ENCODE assay signal across 11 mouse cellular contexts in the genomic region with DNA sequence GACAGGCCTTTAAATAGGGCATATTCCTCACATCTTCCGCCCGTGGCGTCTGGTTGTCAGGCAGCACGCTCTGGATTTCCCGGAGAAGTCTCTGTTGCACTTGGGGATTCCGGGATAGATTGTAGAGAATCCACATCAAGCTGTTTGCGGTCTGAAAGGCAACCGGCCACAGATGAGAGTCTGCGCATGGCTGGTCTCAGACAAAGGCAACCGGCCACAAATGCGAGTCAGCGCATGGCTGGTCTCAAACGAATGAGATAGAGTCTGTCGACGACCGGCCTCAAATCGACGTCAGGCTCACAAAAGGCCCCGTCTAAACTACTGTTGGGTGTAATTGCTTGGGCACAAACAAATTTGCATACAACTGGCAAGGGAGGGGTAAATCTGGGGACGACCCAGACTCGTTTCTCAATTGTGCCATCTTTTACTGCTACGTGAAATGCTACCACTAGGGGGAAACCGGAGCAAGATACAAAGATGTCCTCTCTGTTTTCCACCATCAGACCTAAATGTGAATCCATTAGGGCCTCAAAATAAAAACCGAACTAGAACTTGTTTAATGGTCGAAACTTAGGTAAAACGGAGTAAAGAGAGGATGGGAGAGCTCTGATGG. TPM values are rescaled to one million over a fixed set of nuclear protein-coding genes. Genes with fewer than 3 reads are reported as not detected.
DNase-seq lines count a peak whose midpoint lies in the region; ATAC-seq lines count a peak whose summit lies in the region.
"Had no signal": no experiment of that assay in that cellular context is flagged by ENCODE, and none has a peak within 500 bp of the region (broad histone marks: within the 10 kb centered on the region; RNA-seq: fewer than 3 reads in every experiment).

No protein-coding gene starts in this region.

- ATAC-seq in frontal cortex, adult (ENCODE audit: low TSS enrichment) = peak; percentile 57; the same call in 1 of the 2 replicates
- ATAC-seq in CD4-positive, CD25-positive, alpha-beta regulatory T cell, adult 4 months = peak; percentile 58
- no peak for ATAC-seq in forebrain, embryonic 15.5 days (replicated peaks)
- no peak for ATAC-seq in midbrain, embryonic 13.5 days
- no peak for ATAC-seq in erythroid progenitor cell, adult 5-6 weeks (replicated peaks; ENCODE audit: low FRiP score, poor library complexity, severe bottlenecking)

- 0 out of 2 replicates have a peak, but pooled peaks cover 3% of the 10 kb centered on the region for H3K4me1 ChIP-seq in forebrain, embryonic 15.5 days
- H3K4me1 ChIP-seq in midbrain, embryonic 13.5 days (replicated peaks) = peaks cover 5% of the 10 kb centered on the region; the same call in 1 of the 2 replicates

- H3K9me3 ChIP-seq in forebrain, embryonic 15.5 days = no peaks in the 10 kb centered on the region
- no peaks in the 10 kb centered on the region for H3K9me3 ChIP-seq in midbrain, embryonic 13.5 days

- 0 out of 2 replicates have a peak overlapping the region, but pooled peaks have one; percentile 7 for H3K4me2 ChIP-seq in forebrain, embryonic 15.5 days (replicated peaks)
- H3K4me2 ChIP-seq in midbrain, embryonic 13.5 days (replicated peaks) = peak overlapping the region; percentile 0; the same call in 1 of the 2 replicates

- 46% methylated on average over 26 of the region's 26 CpGs for WGBS in forebrain, embryonic 15.5 days
- 43% methylated on average over 26 of the region's 26 CpGs for WGBS in midbrain, embryonic 13.5 days

- H3K36me3 ChIP-seq in forebrain, embryonic 15.5 days = no peaks in the 10 kb centered on the region
- no peaks in the 10 kb centered on the region for H3K36me3 ChIP-seq in midbrain, embryonic 13.5 days

- H3K27ac ChIP-seq in forebrain, embryonic 15.5 days (replicated peaks) = no peak overlapping the region
- no peak overlapping the region for H3K27ac ChIP-seq in midbrain, embryonic 13.5 days

- H3K9ac ChIP-seq in forebrain, embryonic 15.5 days (replicated peaks) = no peak overlapping the region
- H3K9ac ChIP-seq in midbrain, embryonic 13.5 days (replicated peaks) = no peak overlapping the region

- no peak for DNase-seq in frontal cortex, postnatal 36 days (ENCODE audit: low spot score in 2 of 2)
- no peak for DNase-seq in kidney, adult 8-10 months
- DNase-seq in layer of hippocampus, adult 18-20 months (ENCODE audit: low spot score in 2 of 2) = no peak

- no peak overlapping the region for H3K4me3 ChIP-seq in forebrain, embryonic 15.5 days
- no peak overlapping the region for H3K4me3 ChIP-seq in midbrain, embryonic 13.5 days (replicated peaks)
- H3K4me3 ChIP-seq: erythroblast, embryonic 14.5 days had no signal

- peaks cover 8% of the 10 kb centered on the region; the same call in 1 of the 2 replicates for H3K27me3 ChIP-seq in forebrain, embryonic 15.5 days
- peaks cover 10% of the 10 kb centered on the region for H3K27me3 ChIP-seq in midbrain, embryonic 13.5 days

RNA-seq across cellular contexts. Expression of gene Pfdn4, which starts 8.2 kb away (rescaled TPM):
- 10 to 100 TPM; 40.0 to 52.4 TPM for polyA plus RNA-seq in CD4-positive, CD25-positive, alpha-beta regulatory T cell, adult 4 months (2017; shearing (Covaris generic))
- polyA plus RNA-seq in forebrain, embryonic 15.5 days (2015; fragmentation: Nextera tagmentation; extraction: Ambion mirVana) = 124 and 126 TPM in 2 replicates
- 127 and 147 TPM in 2 replicates for polyA plus RNA-seq in midbrain, embryonic 13.5 days (2015; fragmentation: Nextera tagmentation; extraction: Ambion mirVana)
- 11.5 and 18.9 TPM in 2 replicates for total RNA-seq in erythroid progenitor cell, adult 5-6 weeks (2015; ENCODE audit: low replicate concordance)
- 19.9 and 25.6 TPM in 2 replicates for total RNA-seq in erythroid progenitor cell, adult 5-6 weeks (2017; ENCODE audit: low replicate concordance)
- total RNA-seq in layer of hippocampus, adult 18-20 months (2021) = 10 to 100 TPM; 25.9 to 29.2 TPM

RNA-seq across cellular contexts. Expression of gene Cyp24a1, which starts 8.9 kb away (rescaled TPM):
- not detected for polyA plus RNA-seq in CD4-positive, CD25-positive, alpha-beta regulatory T cell, adult 4 months (2017; shearing (Covaris generic))
- 0.05 and 0.10 TPM in 2 replicates for polyA plus RNA-seq in forebrain, embryonic 15.5 days (2015; fragmentation: Nextera tagmentation; extraction: Ambion mirVana)
- 0.10 and 0.17 TPM in 2 replicates for polyA plus RNA-seq in midbrain, embryonic 13.5 days (2015; fragmentation: Nextera tagmentation; extraction: Ambion mirVana)
- total RNA-seq in erythroid progenitor cell, adult 5-6 weeks (2015; ENCODE audit: low replicate concordance) = not detected in 2 replicates
- not detected in 2 replicates for total RNA-seq in erythroid progenitor cell, adult 5-6 weeks (2017; ENCODE audit: low replicate concordance)
- total RNA-seq in layer of hippocampus, adult 18-20 months (2021) = not detected
- total RNA-seq: left cerebral cortex, postnatal 10 days; neutrophil, adult 5-6 weeks had no signal
- polyA plus RNA-seq: erythroblast, embryonic 14.5 days had no signal

Comparison
In these comparisons a context has a peak if more than half of its experiments do, and no peak if none do; other contexts are left out.
1. ATAC-seq: peak in frontal cortex, adult (single experiment) and CD4-positive, CD25-positive, alpha-beta regulatory T cell, adult 4 months (single experiment); none in forebrain, embryonic 15.5 days (single experiment), midbrain, embryonic 13.5 days (single experiment) and erythroid progenitor cell, adult 5-6 weeks (single experiment).